Mouse (Mus musculus) heart, postnatal 10 days (tissue): Measurements from ENCODE around the gene Kcnj2. TPM values are rescaled to one million over a fixed set of nuclear protein-coding genes. Genes with fewer than 3 reads are reported as not detected.

Experiments
- DNase-seq, 2 experiments: peaks; one replicate each; pipeline ENCODE4 v3.0.0; 2021
- intact Hi-C: fragments of 180-260 bp; cut with DNase I; formaldehyde crosslinking; loops from one replicate; pipeline ENCODE4 v1.15.1; 2025
- total RNA-seq, 2 experiments: library from RNA; stranded (reverse); gene quantifications; 2 replicates each; pipeline ENCODE4 v1.2.3; 2021

Kcnj2 gene
- total RNA-seq: 10 to 100 TPM; 30.8 to 38.9 TPM

DNA sequence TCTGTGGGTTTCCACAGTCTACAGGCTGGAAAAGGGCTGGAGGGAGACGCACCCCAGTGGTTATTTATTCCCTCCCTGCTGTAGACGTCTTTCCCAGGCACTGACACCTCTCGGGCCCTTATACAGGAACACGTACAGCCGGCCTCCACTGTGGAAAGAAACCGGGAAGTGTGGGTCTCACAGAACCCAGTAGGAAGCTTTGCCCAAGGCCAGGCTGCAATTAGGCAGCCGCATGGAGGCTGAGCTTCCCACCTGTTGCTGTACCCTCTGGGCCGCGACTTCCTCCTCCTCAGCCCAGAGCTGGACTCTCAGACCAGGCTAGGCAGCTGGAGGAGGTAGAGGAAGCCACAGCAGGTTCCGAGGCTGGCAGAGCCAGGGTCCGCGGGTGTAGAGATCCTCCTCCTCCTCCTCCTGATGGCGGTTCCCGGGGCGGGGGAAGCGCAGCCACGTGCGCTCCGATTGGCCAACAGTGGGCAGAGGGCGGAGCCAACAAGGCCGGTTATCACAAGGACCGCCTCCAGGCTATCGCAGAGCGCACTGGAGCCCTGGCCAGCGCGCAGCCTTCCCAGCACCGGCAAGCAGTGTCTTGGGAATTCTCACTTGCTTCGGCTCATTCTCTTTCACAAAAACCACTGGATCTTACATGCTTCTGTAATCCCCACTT, at the start of gene Kcnj2:
Gene Kcnj2, plus strand, starts transcription at position 530 of the 664 bp plus-strand sequence.
- intact Hi-C loops: loop anchor here (1.0 to 5.0 kb wide), 4 partner anchors 147 to 528 kb away; no protein-coding TSS in a partner anchor
- DNase-seq: peak; percentile 94 to 96

DNA sequence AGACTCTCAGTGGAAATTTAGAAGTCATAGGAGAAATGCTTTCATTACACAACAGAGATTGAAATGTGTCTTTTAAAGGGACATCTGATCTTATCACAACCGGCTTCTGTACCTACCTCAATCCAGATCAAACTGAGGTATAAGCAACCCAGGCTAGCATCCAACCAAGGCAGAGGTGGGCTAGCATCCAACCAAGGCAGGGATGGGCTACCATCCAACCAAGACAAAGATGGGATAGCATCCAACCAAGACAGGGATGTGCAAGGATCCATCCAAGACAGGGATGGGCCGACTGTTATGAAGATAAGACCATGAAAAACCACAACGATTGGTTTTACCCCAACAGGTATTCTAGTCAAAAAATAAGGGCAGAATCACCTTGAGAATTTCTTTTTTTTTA, 49.8 kb upstream of the Kcnj2 start:
- DNase-seq: no peak
- intact Hi-C loops: no loop called here

DNA sequence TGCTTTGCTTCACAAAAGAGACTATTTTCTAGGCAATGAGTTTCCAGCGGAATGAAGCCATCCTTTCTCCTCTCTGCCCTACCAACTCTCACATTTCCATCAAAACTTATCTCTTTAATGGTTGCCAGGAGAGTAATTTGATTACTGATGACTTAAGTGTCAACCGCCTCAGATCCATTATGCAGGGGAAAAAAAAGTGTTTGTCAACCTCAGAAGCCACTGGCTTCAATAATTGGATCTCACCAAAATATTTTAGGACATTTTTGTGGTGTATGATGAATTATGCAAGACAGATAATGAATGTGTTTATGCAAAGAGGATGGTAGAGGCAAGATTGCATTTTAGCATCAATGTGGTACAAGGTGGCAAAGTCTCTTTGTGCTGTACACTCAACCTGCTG, 45.8 kb upstream of the Kcnj2 start:
- DNase-seq: no peak
- intact Hi-C loops: no loop called here

DNA sequence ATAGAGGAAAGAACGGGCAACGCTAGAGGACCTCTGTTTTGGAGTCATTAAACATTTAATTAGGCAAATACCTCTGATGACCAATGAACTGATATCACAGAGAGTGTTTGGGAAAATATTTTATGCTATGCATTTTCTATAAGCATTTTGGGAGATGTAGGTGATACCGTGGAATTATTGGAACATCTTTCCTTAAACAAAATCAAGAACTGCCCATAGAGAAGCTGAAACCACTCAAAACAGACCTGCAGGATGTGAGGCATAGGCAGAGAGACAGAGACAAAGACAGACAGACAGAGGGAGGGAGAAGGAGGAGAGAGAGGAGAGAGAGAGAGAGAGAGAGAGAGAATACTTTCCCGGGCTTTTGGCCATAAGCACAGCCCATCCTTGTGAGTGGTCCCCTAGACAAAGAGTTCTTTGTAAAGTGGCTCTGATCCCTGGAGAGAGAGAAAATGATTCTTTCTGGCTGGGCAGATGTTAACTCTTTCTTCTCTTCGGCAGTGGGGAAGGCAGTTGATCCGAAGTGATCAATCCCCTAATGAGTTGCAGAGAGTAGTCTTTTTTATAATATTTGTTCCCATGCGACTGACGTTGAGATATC, 43.2 kb upstream of the Kcnj2 start:
- peak in 1 of 2 experiments; percentile 4 for DNase-seq
- intact Hi-C loops: no loop called here

DNA sequence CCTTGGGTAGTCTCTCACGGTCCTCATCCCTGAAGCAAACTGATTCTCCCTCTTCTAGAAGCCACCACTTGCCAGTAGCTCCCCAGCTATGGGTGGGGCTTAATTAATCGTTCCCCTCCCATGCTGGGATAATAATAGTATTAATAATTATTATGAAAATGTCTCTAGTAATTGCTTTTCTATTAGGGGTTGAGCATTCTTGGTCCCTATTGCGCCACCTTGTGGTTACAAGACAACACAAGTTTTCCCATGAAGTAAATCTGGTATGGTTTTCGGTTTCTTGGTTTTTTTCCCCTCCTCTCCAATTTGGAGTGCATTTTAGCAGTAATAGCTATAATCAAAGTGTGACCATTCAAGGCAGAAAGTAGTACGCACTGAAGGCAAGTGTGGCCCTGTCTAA, 23.8 kb upstream of the Kcnj2 start:
- DNase-seq: peak; percentile 45 to 63
- intact Hi-C loops: loop anchor here (1.0 kb wide), 1 partner anchor 470 kb away; no protein-coding TSS in a partner anchor

DNA sequence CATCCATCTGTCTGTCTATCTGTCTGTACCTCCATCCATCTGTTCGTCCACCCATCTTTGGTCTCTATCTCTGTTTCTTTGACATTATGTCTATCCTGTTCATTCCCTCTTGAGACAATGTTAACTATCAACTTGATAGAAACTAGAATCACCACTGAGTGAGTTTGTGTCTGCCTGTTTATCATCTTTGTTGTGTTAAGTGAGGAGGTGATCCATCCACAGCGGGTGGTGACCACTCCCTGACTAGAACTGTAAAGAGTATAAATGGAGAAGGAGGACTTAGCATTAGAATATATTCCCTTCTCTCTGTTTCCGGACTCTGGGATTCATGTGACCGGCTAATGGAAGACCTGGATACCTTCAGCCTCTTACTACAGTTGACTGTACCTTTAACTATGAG, 22.7 kb upstream of the Kcnj2 start:
- no peak for DNase-seq

DNA sequence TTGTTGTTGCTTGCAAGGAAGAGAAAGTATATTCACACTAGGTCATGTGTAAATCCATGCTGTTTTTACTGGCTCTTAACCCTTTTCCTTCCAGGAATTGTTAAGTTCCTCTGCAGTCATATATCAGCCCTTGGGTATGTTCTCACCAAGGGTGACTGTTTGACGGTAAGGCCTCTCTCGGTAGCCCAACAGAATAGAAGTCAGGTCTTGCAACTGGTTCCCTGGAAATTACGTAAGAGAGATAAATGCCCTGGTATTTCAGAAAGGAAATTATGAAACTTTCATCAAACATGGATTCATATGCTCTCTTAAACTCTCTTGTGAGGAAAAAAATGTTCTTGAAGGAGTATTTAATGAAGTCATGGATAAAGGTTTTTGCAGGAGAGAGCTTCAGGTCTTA, 11.7 kb upstream of the Kcnj2 start:
- no peak for DNase-seq
- intact Hi-C loops: no loop called here

More for the DNA sequence above, 22.7 kb upstream of the Kcnj2 start:
- intact Hi-C loops: loop anchor here (1.0 kb wide), 1 partner anchor 506 kb away; no protein-coding TSS in a partner anchor

DNA sequence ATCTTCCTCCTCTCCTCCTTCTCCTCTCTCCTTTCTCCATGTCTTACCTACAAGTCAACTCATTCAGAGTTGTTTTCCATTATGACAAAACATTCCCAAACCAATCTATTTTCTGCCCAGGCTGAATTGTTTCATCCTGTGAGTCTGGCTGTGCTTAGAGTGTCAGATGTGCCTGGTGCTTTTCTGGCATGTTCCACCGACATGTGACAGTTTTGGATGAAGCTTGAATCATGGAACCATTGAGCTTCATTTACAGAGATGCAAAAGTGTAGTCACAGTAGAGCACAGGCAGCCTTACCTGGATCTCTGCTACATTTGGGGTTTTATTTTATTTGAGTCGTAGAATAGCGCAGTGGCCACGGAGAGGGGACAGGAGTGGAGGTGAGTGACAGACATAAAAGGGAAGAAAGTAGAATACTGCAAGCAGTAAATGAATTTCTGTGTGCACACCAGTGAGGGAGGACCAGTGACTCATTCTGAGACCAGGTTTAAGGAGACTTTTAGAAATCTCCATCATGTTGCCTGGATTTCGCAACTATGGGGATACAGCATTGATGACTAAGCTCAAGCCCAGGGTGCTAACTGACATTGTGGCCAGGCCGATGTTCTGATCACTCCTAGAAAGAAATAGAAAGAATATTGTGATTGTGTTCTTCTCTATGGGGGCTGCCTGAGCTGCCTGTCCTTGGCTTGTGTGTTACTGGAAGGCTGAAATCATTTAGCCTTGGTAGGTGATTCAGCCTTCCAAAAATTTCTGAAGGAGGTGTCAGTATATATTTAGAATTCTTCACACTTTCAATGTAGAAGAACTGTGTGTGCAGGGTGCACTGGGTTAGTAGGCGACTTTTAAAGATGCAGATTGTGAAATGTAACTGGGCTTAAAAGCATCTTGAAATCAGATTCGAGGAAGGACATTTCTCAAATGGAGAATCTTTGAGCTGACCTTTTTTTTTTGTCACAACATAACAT, 10.8 kb upstream of the Kcnj2 start:
- intact Hi-C loops: no loop called here
- DNase-seq: no peak

DNA sequence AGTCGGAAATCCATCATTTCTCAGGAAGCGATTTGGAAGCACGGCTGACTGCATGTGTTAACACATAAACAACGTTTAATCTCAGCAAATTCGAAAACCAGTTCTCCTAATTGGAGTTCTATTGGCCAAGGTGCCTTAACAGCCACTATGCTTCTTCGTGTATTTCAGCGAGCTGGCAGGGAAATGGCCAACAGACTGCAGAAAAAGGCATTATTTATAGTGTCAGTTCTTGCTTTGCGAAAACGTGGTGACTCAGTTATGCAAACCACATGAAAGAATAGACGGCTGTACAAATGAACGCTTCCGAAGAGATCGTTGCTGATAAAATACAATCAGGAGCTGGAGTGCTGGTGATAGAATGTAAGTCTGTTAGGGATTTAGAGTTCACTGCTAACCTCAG, 9.9 kb upstream of the Kcnj2 start:
- intact Hi-C loops: no loop called here

DNA sequence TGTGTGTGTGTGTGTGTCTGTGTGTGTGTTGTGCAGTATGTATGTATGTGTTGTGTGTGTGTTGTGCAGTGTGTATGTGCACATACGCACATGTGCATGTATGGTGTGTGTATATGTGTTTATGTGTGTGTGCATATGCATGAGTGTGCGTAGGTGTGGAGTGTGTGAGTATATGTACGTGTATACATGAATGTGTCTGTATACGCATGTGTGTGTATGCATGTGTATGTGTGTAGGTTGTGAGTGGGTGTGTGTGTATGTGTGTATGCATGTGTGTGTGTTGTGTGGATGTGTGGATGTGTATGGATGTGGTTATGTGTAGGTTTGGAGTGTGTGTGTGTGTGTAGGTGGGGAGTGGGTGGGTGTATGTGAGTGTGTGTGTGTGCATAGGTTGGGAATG, 8.5 kb upstream of the Kcnj2 start:
- no peak for DNase-seq
- intact Hi-C loops: no loop called here

More for the DNA sequence above, 9.9 kb upstream of the Kcnj2 start:
- no peak for DNase-seq

DNA sequence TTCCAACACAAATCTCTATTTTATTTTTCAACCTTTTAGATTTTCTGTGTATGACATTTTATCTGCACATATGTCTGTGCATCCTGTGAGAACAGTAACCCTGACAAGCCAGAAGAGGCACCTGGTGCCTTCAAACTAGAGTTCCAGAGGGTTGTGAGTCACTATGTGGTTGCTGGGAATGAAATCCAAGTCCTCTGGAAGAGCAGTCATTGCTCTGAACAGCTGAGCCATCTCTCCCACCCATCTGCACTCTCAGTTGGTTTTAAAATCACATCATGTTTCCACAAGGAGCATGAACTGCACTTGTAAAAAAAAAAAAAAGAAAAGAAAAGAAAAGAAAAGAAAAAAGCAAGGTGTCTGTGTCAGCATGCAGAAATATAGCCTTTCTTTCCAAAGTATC, 6.5 kb upstream of the Kcnj2 start:
- DNase-seq: no peak

DNA sequence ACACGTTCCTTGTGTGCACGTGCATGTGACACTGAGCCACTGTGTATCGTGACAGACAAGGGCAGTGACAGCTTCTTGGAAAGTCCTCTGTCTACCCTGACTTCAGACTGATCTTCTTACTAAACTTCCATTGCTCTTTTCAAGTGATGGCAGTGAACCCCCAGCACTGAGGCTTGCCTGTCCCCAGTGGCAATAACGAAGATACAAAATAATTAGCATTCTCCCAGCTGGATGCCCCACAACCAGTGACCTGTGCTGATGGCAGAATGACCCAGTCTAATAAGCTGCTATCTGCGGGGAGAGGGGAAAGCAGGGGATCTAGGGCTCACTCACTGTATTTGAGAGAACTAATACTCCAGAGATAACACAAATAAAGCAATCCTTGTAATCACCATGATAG, 5.7 kb upstream of the Kcnj2 start:
- no peak for DNase-seq

More for the DNA sequence above, 6.5 kb upstream of the Kcnj2 start:
- intact Hi-C loops: no loop called here

DNA sequence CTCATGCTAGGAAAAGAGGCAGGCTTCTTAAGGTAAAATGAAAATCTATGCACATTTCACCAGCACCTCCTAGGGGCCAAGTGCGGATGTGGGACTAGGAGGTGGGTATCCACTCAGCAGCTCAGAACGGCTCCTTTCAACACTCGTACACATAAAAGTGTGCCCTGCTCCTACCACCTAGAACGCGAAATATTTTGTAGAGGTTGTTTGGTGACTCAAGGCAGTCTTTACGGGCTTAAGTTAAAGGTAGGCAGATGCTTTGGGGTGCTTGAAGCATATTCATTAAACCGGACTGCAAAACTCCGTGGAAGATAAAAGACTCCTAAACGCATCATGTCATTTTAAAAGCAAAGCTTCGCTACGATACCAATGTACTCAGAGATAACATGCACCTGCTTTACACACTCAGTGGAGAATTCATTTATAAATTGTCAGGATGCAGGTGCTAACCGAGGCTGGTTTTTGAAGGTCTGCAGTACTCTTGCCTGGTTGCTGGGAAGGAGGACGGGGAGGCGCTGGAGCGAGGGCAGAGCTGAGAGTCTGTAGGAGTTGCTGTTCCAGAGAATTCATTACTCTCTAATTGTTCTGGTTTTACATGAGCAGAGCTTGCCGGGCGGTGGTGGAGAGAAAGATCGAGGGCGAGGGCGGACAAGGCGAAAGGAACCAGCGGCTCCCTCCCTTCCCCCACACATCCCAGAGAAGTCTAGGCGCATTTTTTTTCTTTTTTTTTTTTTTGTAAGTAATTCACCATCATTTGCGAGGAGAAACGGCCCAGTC, 1.0 kb upstream of the Kcnj2 start:
- DNase-seq: peak; percentile 63 to 70
- intact Hi-C loops: loop anchor here (1.0 to 5.0 kb wide), 3 partner anchors 262 to 493 kb away; no protein-coding TSS in a partner anchor

More for the DNA sequence above, 5.7 kb upstream of the Kcnj2 start:
- intact Hi-C loops: no loop called here

DNA sequence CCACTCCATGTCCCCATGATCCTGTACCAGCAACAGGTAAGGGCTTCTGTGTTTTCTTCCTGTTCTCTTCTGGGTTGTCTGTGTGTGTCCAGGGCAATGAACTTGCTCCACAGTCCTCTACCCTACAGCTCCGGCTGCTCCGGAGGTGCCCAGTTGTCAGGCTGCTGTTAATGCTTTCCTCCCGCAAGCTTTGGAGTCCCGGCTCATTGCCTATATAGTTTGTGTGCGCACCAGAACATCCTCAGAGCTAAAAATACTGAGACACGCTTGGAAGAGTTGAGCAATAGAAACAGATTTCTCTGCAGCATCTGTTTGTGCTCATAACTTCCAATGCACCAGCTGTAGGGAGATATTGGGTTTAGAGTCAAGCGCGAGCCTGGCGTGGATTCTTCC, 331 bp downstream of the Kcnj2 start:
- intact Hi-C loops: loop anchor here (1.0 to 5.0 kb wide), 4 partner anchors 147 to 529 kb away; no protein-coding TSS in a partner anchor
- peak in 1 of 2 experiments; percentile 56 for DNase-seq

DNA sequence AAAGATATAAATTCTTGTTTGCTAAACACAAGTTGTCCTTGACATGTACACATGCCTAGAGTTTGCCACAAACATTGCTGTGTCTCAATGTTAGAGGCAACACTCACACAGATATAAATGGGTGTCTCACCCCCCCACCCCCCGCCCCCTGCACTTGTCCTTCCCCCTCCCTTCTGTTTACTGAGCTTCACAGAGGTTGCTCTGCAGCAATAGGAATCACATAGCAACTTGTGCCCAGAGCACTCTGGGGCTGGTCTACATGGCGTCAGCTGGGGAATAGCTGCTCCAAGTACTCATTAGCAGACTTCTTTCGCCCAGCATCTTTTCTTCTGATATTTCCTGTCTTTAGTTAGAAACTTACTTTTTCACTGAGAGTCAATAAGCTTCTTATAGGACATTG, 1.8 kb downstream of the Kcnj2 start:
- peak; percentile 35 to 38 for DNase-seq
- intact Hi-C loops: loop anchor here (2.0 to 5.0 kb wide), 3 partner anchors 145 to 380 kb away; no protein-coding TSS in a partner anchor

DNA sequence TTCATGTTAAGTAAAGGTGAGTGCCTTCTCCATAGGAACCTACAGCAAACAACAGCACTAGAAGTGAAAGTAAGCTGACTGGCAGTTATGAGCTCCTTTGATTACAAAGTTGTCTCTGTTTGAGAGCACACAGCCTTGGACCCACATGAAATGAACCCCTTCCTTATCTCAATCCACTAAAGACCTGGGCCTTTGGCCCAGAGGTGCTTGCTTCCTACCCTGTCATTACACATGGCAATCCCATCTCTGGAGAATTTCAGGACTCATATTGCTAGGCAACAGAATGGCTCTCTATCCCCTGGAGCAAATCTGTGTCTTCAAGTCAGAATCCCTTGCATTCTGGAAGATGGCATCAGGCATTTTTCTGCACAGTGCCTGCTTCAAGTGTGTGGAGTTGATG, 4.5 kb downstream of the Kcnj2 start:
- intact Hi-C loops: no loop called here
- DNase-seq: peak; percentile 31 to 42

DNA sequence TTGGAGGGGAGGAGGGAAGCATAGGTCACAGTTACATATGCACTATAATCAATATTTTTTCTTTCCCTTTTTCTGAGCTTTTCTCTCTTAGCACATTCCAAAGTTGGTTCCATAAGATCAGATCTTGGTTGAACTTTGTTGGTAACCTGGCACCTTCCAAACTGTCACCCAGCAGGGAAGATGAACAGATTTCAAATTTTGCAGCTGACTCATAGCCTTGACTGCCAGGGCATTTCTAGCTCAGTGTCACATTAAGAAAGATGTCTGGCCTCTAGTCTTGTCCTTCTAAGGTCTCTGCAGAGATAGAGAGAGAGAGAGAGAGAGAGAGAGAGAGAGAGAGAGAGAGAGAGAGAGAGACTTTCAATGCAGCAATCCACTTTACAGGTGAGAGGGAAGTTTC, 8.2 kb downstream of the Kcnj2 start:
- no peak for DNase-seq
- intact Hi-C loops: no loop called here

DNA sequence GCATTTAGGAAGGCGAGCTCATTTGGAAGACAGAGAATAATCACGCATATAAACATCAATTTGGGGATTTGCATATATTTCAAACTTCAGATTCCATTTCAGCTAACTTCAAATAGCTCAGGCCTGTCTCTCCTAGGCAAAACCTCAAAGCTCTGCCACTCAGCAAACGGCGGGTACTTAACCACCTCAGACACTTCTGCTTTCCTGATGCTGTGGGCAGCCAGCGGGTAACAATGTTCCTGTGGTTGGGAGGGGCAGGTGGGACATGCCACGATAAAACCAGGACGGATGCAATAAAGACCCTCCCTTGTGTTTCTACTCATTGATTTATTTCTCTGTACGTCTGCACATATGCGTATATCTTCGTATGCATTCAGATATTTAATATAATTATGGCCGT, 12.1 kb downstream of the Kcnj2 start:
- intact Hi-C loops: no loop called here
- no peak for DNase-seq

DNA sequence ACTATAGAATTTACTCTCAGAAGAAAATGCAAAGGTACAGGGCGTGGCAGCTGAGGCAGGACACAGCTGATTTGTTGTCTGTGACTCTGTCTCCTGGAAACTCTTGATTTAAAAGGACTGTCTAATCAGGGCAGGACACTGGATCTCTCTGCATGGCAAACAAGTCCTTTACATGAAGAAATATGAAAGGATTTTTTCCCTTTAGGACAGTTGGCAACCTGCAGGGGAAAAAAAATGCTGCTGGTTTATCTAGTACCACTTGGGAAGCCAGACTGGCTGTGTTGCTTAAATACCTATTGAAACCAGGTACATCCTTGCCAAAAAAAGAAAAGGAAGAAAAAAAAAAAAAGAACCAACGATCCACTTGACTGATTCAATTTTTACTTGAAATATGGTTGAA, 17.0 kb downstream of the Kcnj2 start:
- DNase-seq: no peak
- intact Hi-C loops: no loop called here

DNA sequence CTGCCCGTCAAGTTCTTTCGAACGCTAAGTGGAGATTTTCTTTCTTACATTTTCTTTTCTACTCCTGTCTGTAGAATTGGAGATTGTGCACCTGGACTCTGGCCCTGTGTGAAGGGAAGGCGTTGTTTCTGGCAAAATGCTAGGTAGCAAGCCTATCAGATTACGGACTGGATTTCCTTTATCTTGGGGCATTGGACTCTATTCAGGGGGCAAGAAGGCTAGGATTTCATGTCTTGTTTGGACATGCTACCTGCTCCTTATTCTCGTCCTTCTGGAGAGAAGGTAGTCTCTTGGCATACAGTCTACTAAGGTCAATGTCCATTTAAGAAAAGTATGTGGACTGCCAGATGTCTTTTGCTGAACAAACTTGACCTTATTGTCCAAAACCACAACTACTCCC, 21.0 kb downstream of the Kcnj2 start:
- intact Hi-C loops: loop anchor here (5.0 kb wide), 1 partner anchor 125 kb away; no protein-coding TSS in a partner anchor
- peak in 1 of 2 experiments; percentile 26 for DNase-seq
